Comparison of ENCODE assay signal across 8 mouse cellular contexts in the genomic region with DNA sequence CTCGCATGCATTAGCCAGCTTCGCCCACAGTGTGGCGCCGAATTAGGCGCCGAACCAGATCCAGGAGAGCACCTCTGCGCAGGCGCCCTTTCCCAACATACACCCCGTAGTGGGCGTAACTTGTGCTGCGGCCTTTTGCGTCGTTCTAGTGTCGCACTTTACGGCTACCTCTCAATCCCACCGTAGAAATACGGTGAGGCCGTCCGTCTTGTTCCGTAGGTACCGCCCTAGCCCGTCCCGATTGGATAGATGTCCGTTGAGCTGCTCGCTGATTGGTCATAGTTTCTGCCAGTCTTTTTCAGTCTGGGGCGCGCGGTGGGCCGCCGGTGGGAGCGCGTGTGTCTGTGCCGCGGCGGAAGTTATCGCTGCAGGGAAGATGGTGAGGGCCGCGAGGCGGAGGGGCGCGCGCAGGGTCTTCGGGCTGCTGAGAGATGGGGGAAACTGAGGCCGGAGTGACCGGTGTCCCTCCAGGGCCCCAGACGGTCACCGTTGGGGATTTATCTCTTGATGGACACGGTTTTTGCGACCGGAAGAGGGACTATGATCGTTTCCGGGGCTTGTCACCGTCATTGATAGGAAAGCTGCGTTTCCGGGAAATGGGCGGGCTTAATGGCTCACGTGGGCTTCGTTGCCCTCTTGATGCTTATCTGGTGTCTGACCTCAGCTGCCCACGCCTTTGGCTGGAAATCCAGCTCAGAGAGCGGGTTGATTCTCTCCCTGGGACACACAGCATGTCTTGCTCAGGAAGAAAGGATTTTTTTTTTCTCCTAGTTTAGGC. TPM values are rescaled to one million over a fixed set of nuclear protein-coding genes. Genes with fewer than 3 reads are reported as not detected.
DNase-seq lines count a peak whose midpoint lies in the region; ATAC-seq and TF ChIP-seq lines count a peak whose summit lies in the region.

A gene (plus strand): TSS at position 170 of the 778 bp plus-strand sequence.

- peak within 1 kb of the TSS; percentile 98 for H3K27ac ChIP-seq in hindbrain, embryonic 10.5 days
- peak within 1 kb of the TSS; percentile 96 for H3K27ac ChIP-seq in lung, postnatal 0 days (ENCODE audit: low read length)

- peak within 1 kb of the TSS; percentile 43 for H3K9ac ChIP-seq in lung, postnatal 0 days (replicated peaks; ENCODE audit: low read depth)

- DNase-seq in MN1 (ENCODE audit: low spot score): peak; percentile 100
- DNase-seq in cerebellum, adult 9-10 months: peak; percentile 98
- peak; percentile 99 for DNase-seq in hindbrain, embryonic 10.5 days (ENCODE audit: low spot score)
- peak; percentile 99 for DNase-seq in layer of hippocampus, adult 9-11 months
- peak; percentile 100 for DNase-seq in lung, postnatal 0 days (ENCODE audit: low spot score)
- DNase-seq in ovary, postnatal 14 days (ENCODE audit: low spot score): peak; percentile 98
- peak; percentile 96 for DNase-seq in thymus, postnatal 14 days

- peak; percentile 95 for ATAC-seq in frontal cortex, adult (ENCODE audit: low TSS enrichment)
- peak; percentile 97 for ATAC-seq in lung, postnatal 0 days

- peaks cover 31% of the 10 kb centered on the region for H3K4me1 ChIP-seq in hindbrain, embryonic 10.5 days (replicated peaks)
- H3K4me1 ChIP-seq in lung, postnatal 0 days (ENCODE audit: insufficient read depth, low read depth, low read length): peaks cover 20% of the 10 kb centered on the region

- peak within 1 kb of the TSS; percentile 71 for H3K4me3 ChIP-seq in hindbrain, embryonic 10.5 days
- H3K4me3 ChIP-seq in lung, postnatal 0 days (ENCODE audit: low read depth, low read length): peak within 1 kb of the TSS; percentile 62

- H3K27me3 ChIP-seq in hindbrain, embryonic 10.5 days (ENCODE audit: insufficient read depth, poor library complexity, severe bottlenecking): no peaks in the 10 kb centered on the region
- no peaks in the 10 kb centered on the region for H3K27me3 ChIP-seq in lung, postnatal 0 days (replicated peaks; ENCODE audit: insufficient read depth, low read length)

- no peaks in the 10 kb centered on the region for H3K9me3 ChIP-seq in hindbrain, embryonic 10.5 days
- H3K9me3 ChIP-seq in lung, postnatal 0 days (ENCODE audit: low read length): no peaks in the 10 kb centered on the region

- peak within 1 kb of the TSS; percentile 52 for H3K4me2 ChIP-seq in lung, postnatal 0 days (replicated peaks; ENCODE audit: low read depth, low read length)

- under 1% methylated on average over 60 of the region's 60 CpGs for WGBS in hindbrain, embryonic 10.5 days
- WGBS in lung, postnatal 0 days: 2% methylated on average over 60 of the region's 60 CpGs

- H3K36me3 ChIP-seq in hindbrain, embryonic 10.5 days: peaks cover 22% of the 10 kb centered on the region
- H3K36me3 ChIP-seq in lung, postnatal 0 days (ENCODE audit: insufficient read depth, low read length): no peaks in the 10 kb centered on the region; the same call in 1 of the 2 replicates

- peak; percentile 95 for TF ChIP-seq EP300 in lung, postnatal 0 days (IDR thresholded peaks at IDR 0.05)

- peak; percentile 87 for TF ChIP-seq CTCF in lung, postnatal 0 days (IDR thresholded peaks at IDR 0.05)

RNA-seq across cellular contexts. Expression of the gene that starts here (rescaled TPM):
- 344 and 354 TPM in 2 replicates for polyA plus RNA-seq in hindbrain, embryonic 10.5 days (2016; fragmentation: Nextera tagmentation; extraction: Ambion mirVana)
- polyA plus RNA-seq in lung, postnatal 0 days (2015; fragmentation: Nextera tagmentation; extraction: Ambion mirVana): 95.9 and 104 TPM in 2 replicates

Comparison
In these comparisons a context has a peak if more than half of its experiments do, and no peak if none do; other contexts are left out.
1. Peak in every context shown above with its lines: DNase-seq, ATAC-seq, H3K4me3 ChIP-seq and H3K27ac ChIP-seq.